Mouse (Mus musculus): Measurements from ENCODE around the gene Gm6525.

DNA sequence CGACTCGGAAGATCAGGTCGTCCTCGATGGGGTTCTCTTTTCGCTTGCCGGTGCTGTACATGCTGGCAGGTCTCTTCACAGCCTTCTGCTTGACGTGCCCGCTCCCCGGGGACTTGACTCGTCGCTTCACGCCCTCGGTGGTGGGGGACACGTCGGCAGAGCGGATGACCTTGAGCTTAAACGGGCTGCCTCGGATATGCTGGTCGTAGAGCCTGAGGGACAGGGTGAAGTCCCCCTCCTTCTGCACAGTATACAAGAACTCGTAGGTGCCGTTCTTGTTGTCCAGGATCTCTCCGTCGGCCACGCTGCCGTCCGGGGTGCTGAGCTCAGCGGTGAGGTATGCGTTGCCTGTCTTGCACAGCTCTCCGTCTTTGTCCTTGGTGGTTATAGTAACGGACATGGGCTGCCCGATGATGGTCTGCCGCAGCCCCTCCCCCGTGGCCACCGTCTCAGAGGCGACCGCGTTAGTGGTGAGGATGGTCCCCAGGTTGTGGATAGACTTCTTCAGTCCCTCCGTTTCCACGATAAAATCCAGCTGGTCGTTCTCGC lies 16.7 kb downstream of the Gm6525 start:
- no peak for TF ChIP-seq POLR2A (IDR thresholded peaks at IDR 0.05; ENCODE audit: insufficient read length, low read depth)
- TF ChIP-seq MAX (IDR thresholded peaks at IDR 0.05; ENCODE audit: low read depth): no peak

Measured in myocyte (in vitro differentiated cells).